Mouse (Mus musculus): Measurements from ENCODE around the gene Nat8f5.
"Not testable (repeated sequence)": the region's sequence is repeated elsewhere in the genome, so short reads cannot be mapped to it uniquely, and the experiment has no call there.

The Nat8f5 gene

DNA sequence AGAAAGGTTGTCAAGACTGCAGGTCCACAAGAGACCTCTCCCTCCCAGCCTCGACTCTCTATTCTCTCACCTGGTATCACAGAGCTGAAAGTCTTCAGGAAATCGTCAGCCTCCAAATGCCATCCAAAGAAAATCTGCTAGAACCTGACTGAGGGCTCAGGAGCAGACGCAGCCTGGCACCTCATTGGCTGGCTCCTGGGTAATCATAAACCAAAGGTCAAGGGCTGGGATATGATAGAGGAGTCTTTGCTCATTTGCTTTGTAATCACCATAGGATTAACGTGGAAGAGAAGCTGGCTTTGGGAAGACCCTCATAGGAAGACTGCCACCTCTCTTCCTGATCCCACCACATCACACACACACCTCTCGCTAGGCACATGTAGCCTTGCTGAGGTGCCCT is at the start of gene Nat8f5, which contains the start of gene Nat8f6:
Nat8f5 (minus strand) TSS at position 136 of the 400 bp plus-strand sequence.
Nat8f6 (minus strand) TSS at position 118 of the 400 bp plus-strand sequence.
- no peak for DNase-seq

DNA sequence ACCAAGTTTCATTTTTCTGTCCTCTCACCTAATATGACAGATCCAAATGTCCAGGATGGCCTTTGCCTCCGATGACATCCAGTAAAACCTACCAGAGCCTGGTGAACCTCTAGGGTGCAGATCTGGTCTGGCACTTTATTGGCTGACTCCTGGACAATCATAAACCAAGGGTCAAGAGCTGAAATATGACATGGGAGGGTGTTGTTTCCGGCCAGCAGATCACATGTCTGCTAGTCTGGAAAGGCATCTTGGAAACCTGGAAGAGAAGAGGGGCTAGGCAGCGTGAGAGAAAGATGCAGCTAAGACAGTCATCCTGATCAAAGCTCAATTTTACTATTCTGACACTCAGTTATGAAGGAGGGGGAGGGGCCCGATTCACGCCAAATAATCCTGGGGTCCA is 48.2 kb upstream of the Nat8f5 start, which contains the start of gene Nat8f2:
Nat8f2 (minus strand) TSS at position 153 of the 400 bp plus-strand sequence.
- DNase-seq = not testable (repeated sequence)

DNA sequence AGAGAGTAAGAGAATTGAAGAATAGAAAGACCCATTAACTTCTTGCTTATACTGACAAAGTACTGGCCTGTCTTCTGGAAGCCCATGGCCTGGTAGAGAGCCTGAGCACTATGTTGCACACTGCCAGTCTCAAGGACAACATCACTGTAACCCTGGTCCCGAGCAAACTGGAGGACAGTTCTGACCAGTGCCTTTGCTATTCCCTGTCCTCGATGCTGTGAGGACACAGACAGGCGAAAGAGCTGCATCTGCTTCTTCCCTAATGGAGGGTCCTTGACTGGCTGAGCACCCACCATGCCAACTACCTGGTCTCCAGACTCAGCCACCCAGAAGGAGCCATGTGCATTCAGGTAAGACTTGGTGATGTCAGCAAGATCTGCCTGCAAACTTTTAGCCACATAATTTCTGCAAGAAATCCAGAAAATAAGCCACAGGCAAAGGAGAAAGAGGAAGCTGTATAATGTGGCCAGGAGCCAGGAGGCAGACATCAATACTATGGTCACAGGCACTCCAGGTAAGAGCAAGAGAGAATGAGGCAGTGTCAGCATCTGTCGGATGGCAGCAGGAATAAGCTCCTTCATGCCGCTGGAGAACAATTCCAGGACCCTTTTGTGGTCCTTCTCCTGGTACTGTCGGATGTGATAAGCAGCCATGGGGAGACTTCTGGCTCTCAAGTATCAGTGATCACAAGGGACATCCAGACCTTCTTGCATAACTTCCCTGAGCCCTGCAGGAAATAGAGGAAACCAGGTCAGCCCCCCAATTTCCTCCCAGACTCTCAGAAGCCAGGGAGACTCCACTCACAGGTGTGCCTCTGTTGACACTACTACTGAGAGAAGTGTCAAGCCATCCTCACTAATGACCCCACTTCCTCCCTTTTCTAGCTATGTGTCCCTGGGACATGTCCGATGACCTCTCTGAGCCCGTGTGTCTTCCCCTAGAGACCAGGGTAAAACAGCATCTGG is 47.2 kb upstream of the Nat8f5 start:
- DNase-seq = no peak

DNA sequence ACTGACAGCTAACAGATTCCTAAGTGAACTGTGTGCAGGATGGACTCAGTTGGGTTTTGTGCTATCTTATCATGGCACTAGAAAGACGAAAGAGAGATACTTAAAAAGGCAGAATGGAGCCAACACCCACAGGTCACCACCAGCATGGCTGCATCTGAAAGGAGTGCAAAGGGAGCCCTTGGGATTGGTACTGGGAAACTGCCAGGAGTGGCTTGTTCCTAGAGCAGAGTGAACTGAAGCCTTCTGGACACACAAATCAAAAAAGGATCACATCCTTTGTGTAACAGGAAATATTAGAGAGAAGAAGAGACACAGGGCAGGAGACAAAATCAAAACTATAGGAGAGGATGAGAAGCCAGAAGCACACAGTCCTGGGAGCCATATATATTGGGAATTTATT is 46.2 kb upstream of the Nat8f5 start:
- not testable (repeated sequence) for DNase-seq

DNA sequence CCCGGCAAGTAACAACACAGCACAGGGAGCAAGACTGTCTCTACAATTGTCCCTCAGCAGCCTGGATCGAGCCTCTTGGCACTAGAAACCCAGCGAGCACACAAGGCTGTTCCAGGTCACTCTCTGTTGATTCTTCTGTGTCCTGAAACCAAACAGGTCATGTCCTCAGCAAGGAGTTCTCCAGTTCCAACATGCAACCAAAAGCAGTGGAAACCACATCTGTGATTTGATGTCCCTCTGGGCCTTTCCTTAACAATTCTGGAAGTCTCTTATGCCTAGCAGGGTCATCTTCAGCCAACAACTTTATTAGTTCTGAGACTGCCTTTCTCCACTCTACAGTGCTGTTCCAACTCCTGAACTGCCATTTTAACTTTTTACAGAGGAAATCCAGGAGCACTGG is 45.4 kb upstream of the Nat8f5 start:
- not testable (repeated sequence) for DNase-seq

DNA sequence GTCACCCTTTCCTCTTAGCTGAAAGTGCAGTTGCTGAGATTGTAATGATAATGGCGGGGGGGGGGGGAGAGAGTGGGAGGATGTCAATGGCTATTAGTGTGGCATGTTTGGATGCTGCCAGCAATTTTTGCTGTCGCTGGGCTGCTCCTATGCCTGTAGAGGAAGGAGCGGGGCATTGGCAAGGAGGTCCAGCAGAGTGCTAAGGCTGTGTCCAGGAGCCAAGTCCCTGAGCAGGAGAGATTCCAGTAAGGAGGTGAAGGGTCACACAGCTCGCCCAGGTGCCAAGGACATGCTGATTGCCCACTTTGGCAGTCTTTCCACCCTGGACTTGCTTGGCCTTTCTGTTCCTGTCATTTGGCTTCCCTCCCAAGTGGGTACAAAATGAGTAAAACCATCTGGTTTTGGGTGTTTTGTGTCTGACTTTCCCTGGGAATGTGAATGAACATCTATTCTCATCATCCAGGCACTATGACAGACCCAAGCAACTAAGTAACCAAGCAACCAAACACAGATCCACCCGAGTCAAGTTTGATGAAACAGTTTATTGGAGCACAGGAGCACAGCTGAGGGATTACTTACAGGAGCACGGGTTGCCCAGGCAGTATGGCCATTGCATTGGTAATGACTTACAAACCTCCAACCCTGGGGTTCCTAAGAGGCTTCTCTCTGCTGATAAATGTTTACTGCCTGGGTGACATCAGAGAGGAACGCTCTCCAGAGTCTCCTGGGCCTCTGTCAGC is 44.3 kb upstream of the Nat8f5 start:
- peak; percentile 44 to 70 for DNase-seq

DNA sequence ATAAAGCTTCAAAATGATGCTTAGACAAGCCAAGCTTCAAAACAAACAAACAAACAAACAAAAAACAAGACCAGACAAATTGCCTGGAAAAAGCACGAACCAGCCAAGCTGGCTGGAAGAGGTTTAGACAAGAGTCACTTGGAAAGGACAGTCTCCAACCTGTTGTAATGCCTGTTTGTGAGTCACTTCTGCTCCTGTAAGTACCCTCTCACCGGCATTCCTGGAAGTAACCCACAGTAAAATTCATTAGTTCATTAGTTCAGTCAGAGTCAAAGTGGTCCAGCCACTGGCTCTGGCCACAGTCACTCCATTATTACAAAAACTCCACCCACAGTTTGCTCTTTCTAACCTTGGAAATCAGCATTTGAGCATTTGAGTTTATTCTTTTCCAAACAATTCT is 43.1 kb upstream of the Nat8f5 start:
- DNase-seq = no peak

DNA sequence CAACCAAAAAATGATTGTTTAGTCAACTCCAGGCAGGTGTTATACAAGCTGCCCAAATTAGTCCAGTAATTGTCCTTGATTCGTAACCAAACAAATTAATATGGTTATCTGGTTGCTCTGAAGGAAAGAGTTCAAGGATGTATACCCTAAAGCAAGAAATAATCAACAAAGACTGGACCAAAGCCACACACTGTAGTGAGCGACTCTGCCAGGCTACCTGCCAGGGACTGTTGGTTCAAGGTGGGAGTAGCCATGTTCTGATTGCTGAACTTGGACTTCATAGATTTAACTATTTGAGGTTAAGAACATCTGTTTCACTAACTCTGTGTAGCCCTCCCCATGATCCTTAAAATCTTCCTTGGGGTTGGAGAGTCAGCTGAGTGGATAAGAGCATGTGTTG is 42.4 kb upstream of the Nat8f5 start:
- DNase-seq = no peak

DNA sequence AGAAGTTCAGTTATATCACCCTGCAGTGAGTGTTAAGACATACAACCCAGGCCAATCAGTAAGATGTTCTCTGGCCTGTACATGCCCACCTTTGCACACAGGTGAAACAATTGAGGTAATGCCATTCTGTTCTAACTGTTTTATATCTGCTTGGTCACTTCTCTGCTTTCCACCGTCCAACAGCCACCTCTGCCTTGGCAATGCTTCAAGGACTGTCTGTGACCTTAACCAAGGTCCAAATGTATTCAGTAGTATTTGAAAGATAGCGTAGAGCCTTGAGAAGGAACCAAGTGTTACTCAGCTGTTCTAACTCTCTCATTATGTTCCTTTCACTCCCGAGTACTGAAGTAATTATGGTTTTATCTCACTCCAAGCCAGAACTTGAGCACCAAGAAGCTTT is 41.8 kb upstream of the Nat8f5 start:
- DNase-seq = no peak

DNA sequence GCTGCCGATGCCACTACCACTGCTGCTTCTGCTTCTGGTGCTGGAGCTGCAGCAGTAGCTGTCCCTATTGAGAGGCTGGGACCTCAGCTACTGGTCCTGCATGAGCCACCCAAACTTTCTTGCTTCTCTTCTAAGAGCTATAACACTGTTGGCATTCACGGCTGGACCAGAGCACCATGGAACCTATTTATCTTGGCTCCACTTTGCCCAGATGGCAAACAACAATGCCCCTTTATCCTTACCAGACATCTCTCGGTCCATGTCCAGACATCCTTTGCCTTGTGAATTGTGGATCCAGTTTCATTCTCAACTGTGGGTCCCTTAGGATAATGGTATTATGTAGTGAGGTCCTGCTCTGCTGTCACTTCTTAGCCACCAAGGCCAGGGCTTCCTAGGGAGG is 40.5 kb upstream of the Nat8f5 start:
- DNase-seq = no peak

DNA sequence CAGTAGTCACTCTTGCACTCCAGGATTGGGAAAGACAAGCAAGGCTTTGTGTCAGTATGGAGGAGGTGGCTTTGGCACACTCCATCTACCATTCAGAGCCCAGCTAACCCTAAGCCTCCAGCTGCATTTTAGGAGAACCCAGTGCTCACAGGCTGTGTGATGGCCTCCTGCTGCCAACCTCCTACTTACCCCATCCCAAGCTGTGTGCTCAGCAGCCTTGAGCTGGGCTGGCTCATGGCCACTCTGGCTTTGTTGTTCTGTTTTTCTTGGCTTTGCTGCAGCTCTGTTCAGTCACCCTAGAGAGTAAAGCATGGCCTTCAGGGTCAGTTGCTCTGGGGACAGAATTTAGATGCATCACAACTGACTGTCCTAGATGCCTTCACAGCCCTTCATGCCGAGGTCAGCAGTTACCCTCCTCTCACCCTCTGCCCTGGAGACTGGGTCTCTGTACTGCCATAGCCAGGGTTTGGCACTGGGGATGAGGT is 35.5 kb upstream of the Nat8f5 start:
- peak; percentile 46 to 62 for DNase-seq

DNA sequence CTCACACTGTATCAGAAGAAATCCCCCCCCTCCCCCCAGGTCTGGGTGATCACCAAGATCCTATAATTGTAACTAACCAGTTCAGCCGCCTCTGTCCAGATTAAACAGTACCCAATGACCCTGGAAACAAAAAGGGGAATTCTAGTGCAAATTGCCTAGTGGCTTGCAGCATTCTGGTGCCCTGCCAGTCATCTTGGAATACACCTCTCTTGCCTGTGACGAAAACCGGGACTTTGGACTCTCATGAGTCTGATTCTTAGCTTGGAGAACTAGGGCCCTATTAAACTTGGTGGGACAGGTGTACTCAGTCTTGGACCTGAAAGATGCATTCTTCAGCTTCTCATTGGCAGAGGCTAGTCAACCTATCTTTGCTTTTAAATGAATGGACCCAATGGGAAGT is 32.7 kb upstream of the Nat8f5 start:
- no peak for DNase-seq

DNA sequence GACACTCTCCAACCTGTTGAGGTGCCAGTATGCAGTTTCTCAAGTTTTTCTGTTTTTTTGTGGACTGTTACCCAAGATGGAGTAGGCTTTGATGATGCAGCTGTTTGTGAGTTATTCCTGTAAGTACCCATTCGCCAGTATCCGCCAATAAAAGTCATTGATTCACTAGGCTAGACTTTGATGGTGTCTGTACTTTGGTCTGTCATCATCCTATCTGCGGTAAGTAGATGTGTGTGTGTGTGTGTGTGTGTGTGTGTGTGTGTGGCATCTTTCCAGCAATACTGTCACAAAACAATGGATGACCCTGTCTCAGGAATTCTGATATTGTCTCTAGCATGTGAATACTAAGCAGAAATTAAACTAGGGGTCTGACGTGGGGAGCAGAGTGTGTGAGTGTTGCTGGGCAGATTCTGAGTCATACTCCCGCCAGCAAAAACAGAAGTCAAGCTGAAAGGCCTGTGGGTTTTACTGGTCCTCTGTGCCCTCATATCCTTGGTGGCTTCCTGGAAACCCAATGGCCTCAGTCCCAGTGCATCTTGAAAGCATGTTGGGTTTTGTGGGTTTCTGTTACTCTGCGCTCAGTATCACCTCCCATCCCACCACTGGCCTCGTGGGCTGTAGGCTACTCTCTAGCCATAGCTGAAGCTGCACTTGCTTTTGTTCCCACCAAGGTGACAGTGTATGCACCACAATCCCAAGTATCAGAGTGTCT is 30.4 kb upstream of the Nat8f5 start:
- no peak for DNase-seq

DNA sequence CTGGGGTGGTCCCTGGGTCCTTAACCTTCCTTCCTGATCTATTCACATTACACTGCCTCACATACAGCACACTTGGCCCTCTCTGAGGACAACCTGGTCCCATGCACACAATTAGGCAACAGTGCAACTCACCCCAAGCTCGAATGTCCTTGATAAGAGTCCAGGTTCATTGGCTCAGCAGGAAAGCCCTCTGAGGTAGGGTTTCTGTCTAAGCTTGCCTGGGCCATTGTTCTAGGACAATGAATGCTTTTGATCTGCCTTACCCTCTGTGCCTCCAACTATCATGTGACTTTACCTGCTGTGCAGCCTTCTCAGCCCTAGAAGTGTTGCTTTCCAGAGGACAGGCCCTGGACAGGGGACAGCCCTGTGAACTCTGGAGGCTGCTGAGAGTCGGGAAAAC is 28.5 kb upstream of the Nat8f5 start:
- DNase-seq = no peak

DNA sequence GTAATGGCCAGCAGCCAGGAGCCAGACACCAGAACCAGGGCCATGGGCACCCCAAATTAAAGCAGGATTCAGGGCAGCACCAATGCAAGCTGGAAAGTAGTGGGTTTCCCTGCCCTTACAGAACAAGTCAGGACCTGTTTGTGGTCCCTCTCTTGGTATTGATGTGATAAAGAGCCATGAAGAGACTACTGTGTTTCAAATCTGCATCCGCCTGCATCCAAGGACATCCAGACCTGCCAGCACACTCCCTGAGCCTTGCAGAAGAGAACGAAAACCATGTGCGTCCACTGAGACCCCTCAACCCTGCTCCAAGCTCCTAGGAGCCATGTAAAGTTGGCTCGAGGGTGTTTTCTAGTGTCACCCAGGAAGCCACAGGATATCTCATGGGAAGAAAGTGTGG is 27.4 kb upstream of the Nat8f5 start:
- no peak for DNase-seq

DNA sequence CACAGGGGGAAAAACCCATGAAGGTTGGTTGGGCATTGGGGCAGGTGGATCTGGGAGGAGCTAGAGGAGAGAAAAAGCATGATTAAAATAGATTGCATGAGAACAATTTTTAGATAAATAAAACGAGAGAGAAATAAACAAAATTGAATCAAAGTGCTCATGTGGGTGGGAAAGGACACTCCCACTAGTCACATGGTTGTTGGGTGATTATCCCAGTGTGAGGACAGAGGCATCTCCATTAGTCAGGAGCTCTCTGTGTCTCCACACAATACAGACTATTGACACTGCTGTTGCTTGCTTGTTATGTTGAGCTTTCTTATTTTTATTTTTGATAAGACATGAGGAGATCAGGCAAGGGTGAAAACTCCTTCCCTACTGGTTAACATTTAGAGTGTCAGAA is 26.1 kb upstream of the Nat8f5 start:
- DNase-seq = no peak

DNA sequence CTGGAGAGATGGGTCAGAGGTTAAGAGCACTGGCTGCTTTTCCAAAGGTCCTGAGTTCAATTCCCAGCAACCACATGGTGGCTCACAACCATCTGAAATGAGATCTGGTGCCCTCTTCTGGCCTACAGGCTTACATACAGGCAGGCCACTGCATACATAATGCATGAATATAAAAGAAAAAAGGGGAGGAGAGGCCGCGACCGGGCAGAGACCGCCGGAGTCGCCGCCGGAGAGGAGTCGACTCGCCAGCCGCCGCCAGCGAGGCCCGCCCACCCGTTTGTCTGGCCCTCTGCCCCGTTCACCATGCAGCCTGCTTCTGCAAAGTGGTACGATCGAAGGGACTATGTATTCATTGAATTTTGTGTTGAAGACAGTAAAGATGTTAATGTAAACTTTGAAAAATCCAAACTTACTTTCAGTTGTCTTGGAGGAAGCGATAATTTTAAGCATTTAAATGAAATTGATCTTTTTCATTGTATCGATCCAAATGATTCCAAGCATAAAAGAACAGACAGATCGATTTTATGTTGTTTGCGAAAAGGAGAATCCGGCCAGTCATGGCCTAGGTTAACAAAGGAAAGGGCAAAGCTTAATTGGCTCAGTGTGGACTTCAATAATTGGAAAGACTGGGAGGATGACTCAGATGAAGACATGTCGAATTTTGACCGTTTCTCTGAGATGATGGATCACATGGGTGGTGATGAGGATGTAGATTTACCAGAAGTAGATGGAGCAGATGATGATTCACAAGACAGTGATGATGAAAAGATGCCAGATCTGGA is 23.1 kb upstream of the Nat8f5 start:
- not testable (repeated sequence) for DNase-seq

DNA sequence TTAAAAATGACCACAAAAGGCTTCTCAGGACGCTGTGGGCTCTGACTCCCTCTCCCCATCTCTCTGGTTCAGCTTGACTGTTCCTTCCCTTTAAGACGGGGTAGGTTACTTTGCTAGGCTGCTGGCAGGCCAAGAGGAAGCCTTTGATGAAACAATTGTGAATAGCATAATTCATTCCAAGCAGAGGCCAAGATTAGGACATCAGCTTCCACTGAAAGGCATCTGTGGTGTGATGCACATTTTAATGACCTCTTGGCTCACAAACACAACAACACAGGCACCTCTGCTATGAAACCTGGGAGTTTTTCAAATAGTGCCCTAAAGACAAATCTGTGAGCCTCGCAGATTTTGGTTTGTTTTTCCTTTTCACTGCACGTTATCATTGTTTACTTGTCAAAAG is 19.2 kb upstream of the Nat8f5 start:
- peak in 1 of 2 experiments; percentile 13 for DNase-seq

DNA sequence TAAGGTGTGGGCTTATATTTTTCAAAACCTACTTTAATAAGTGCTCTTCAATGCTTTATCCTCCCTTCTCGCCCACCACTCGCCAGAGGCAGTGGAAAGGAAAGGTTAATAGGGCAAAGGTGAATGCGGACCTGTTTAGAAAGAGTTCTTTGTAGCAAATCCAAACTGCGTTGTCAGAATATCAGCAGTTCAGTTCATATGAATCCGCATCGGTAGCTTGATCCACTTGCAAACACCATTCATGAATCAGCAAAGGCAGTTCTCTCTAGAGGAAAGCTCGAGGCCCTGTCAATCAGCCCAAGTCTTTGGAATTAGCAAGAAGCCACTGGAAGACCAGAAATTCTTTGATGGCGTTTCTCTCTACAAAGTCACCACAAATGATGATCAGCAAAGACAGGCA is 17.9 kb upstream of the Nat8f5 start:
- no peak for DNase-seq

DNA sequence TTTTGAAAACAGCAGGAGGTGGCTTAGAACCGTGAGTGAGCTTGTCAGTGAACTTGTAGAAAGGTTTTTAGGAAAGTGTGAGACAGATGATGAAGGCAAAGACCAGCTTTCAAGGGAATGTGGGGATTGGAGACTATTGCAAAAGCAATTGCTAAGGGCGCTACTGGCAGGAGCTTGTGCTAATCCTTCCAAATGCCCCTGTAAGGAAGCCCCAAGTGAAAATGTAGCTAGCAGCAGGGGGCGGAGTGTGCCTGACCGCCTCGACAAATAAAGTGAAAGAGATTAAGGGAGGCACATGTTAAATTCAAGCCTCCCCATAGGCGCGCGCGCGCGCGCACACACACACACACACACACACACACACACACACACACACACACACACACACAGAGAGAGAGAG is 16.5 kb upstream of the Nat8f5 start:
- peak; percentile 43 to 55 for DNase-seq

DNA sequence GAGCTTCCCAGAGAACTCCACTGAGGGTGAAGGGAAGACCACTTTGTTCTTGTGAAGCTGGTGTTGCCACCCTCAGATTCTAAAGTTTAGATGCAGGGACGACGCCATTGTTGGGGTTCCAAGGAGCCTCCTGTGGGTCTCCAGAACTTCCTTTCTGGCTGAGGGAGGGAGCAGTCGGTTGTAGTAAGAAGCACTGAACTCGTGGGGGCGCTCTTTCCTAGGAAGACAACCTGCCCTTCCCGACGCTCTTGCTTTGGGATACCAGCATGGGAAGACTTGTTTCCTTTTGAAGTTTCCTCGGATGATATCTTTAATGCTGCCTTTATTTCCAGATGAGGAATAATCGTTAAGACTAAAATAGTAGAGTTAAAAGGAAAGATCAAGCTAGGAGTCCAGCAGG is 16.1 kb upstream of the Nat8f5 start:
- DNase-seq = peak; percentile 70 to 71

DNA sequence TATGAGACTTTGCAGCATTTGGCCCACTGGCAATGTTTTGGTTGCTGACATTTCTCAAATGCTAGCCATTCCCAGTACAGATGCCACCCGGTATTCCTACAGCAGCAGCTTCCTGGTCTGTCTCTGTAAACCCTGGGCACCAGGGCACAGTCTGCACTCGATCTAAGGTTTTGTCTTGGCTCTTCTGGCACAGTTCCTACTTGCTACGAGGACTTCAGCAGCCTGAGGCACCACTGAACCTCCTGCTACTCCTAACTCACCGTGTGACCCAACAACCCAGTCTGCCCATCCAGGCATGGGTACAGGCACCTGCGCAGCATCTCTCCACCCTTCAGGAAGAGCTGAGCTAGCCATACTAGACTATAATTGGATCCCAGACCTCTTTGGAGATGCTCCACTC is 15.3 kb upstream of the Nat8f5 start:
- not testable (repeated sequence) for DNase-seq

Data from cerebellum, postnatal 10 days (tissue).